Mouse (Mus musculus) effector memory CD4-positive, alpha-beta T cell, adult 7 months (primary cell): Measurements from ENCODE around the gene Kctd12. TPM values are rescaled to one million over a fixed set of nuclear protein-coding genes. Genes with fewer than 3 reads are reported as not detected.

Source experiments
- polyA plus RNA-seq: library from polyadenylated mRNA; unstranded; fragments of 100-300 nt; shearing (Covaris generic); gene quantifications from one replicate; pipeline ENCODE4 v1.2.1, GENCODE M21; 2017

Gene Kctd12
- polyA plus RNA-seq = 7.6 TPM

GRCm38 (mm10) chr14:102982627-102983540 is at the start of gene Kctd12:
Gene Kctd12, minus strand, starts transcription at chr14:102982637.

Other genes starting within 250 kb of the Kctd12 start
- gene Acod1, start 64.3 kb upstream of the Kctd12 start, polyA plus RNA-seq = 2.2 TPM
- gene Cln5, start 87.6 kb upstream of the Kctd12 start, polyA plus RNA-seq = 33.7 TPM
- gene Fbxl3, start 116.9 kb upstream of the Kctd12 start, polyA plus RNA-seq = 142 TPM